8 mouse cellular contexts compared by ENCODE assay signal in the genomic region with DNA sequence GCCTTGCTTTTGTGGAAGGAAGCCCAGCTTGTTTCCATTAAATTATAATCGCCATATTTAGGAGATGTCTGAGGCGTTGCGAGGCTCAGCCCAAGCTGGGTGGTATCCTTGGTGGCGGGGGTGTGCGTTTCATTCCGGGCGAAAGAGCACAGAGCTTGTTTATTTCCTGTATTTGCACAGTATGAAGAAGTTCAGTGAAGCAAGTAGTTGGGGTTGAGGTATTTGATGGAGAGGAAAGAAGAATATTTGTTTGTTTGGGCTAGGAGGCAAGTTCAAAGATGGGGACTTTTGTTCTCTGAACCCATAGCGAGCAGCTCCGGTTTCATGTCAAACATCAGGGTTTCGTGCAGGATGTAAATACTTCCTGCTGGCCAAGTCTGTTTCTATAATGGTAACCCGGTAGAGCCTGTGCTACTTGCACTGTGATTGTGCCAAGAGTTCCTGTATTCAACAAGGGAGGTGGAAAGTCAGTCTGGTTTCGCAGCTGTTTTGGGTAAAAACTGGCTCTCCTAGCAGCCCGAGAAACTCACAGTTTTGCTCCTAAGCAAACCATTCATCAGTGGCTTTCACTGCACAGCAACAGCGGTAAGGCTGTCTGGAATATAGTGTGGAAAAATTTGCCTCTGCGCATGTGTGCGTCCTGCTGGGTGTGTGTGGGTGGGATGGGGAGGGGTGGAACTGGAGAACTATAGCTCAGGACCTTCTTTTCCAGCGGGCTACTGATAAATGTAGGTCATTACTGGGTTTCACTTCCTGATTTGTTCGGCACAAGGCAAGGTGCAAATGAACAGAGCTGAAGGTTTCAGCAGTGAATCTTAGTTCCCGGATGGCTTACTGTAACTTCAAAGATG.
DNase-seq lines count a peak whose midpoint lies in the region; ATAC-seq lines count a peak whose summit lies in the region.

No protein-coding gene starts in this region.

- 0 out of 2 replicates have a peak overlapping the region, but pooled peaks have one; percentile 1 for H3K4me2 ChIP-seq in forebrain, embryonic 15.5 days (replicated peaks)

- H3K27ac ChIP-seq in forebrain, embryonic 15.5 days (replicated peaks), result no peak overlapping the region
- H3K27ac ChIP-seq in forebrain, embryonic 10.5 days, result no peak overlapping the region

- H3K9ac ChIP-seq in forebrain, embryonic 15.5 days (replicated peaks), result no peak overlapping the region

- WGBS in forebrain, embryonic 15.5 days, result 75% methylated on average over 19 of the region's 19 CpGs
- WGBS in forebrain, embryonic 10.5 days, result 78% methylated on average over 19 of the region's 19 CpGs

- no peak for DNase-seq in forebrain, embryonic 10.5 days (ENCODE audit: extremely low spot score, low spot score)
- DNase-seq in c-Kit-positive CD71-negative TER-119-negative erythroid progenitor cells, embryonic 14.5 days (ENCODE audit: low read depth), result peak; percentile 14
- peak; percentile 15 to 22 for DNase-seq in heart, postnatal 10 days
- DNase-seq in left cerebral cortex, adult 18-20 months (ENCODE audit: low spot score in 2 of 2), result peak; percentile 42 to 48
- peak; percentile 42 for DNase-seq in lung, postnatal 25 days (ENCODE audit: low spot score)
- DNase-seq in spleen, postnatal 4 days (ENCODE audit: low spot score in 2 of 2), result peak; percentile 14 to 59
- no peak for DNase-seq in cerebellum, postnatal 4 days (ENCODE audit: low spot score in 2 of 2)

- intact Hi-C loops in heart, postnatal 10 days (cut with DNase I), result no loop called here

- no peaks in the 10 kb centered on the region for H3K27me3 ChIP-seq in forebrain, embryonic 15.5 days
- no peaks in the 10 kb centered on the region for H3K27me3 ChIP-seq in forebrain, embryonic 10.5 days (ENCODE audit: poor library complexity, severe bottlenecking)

- no peaks in the 10 kb centered on the region for H3K36me3 ChIP-seq in forebrain, embryonic 15.5 days
- H3K36me3 ChIP-seq in forebrain, embryonic 10.5 days (replicated peaks), result no peaks in the 10 kb centered on the region

- H3K4me1 ChIP-seq in forebrain, embryonic 15.5 days, result no peaks in the 10 kb centered on the region
- 0 out of 2 replicates have a peak, but pooled peaks cover 7% of the 10 kb centered on the region for H3K4me1 ChIP-seq in forebrain, embryonic 10.5 days

- no peak overlapping the region for H3K4me3 ChIP-seq in forebrain, embryonic 15.5 days
- H3K4me3 ChIP-seq in forebrain, embryonic 10.5 days, result no peak overlapping the region

- no peaks in the 10 kb centered on the region for H3K9me3 ChIP-seq in forebrain, embryonic 15.5 days
- H3K9me3 ChIP-seq in forebrain, embryonic 10.5 days, result peaks cover 7% of the 10 kb centered on the region; the same call in 1 of the 2 replicates

- ATAC-seq in forebrain, embryonic 15.5 days (replicated peaks), result no peak

Comparison
In these comparisons a context has a peak if more than half of its experiments do, and no peak if none do; other contexts are left out.
1. DNase-seq: peak in c-Kit-positive CD71-negative TER-119-negative erythroid progenitor cells, embryonic 14.5 days (single experiment), heart, postnatal 10 days (2 of 2), left cerebral cortex, adult 18-20 months (2 of 2), lung, postnatal 25 days (single experiment) and spleen, postnatal 4 days (2 of 2); none in forebrain, embryonic 10.5 days (single experiment) and cerebellum, postnatal 4 days (0 of 2).